Mouse (Mus musculus) kidney, adult 11 months (tissue): ENCODE results near the gene Ccdc148.

Experiments
- DNase-seq: peaks from one replicate; pipeline ENCODE4 v3.0.0; 2022

The Ccdc148 gene

DNA sequence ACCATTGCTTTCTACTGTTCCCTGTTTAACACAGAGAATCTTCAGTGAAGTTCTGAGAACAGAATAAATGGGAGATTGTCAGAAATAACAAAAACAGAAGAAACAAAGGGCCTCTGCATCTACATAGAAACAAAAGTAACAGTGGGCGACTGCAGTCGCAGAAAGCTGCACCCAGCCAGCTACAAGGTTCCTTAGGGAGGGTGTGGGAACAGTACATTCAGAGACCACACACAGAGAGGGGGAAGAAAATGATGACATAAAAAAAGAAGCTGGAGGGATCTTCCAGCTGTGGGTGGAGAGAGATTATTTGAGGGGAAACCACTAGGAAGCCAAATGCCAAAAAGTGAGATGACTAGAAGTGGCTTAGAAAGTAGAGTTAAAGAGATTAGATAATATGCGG lies 280.6 kb downstream of the Ccdc148 start:
- DNase-seq = no peak

DNA sequence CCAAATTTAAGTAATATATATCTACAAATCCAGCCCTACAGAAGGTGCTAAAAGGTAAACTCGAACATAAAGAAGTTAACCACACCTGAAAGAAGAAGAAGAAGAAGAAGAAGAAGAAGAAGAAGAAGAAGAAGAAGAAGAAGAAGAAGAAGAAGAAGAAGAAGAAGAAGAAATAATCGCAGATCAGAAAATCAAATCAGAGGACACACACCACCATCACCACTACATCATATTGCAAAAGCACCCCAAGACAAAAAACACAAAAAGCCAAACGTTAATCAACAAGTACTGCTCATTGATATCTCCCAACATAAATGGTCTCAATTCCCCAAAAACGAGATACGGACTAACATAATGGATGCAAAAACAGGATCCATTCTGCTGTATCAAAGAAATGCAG lies 301.3 kb downstream of the Ccdc148 start, which contains the start of gene Gm11099:
Gene Gm11099 (plus strand): TSS at position 301 of the 400 bp plus-strand sequence.
- DNase-seq = no peak

DNA sequence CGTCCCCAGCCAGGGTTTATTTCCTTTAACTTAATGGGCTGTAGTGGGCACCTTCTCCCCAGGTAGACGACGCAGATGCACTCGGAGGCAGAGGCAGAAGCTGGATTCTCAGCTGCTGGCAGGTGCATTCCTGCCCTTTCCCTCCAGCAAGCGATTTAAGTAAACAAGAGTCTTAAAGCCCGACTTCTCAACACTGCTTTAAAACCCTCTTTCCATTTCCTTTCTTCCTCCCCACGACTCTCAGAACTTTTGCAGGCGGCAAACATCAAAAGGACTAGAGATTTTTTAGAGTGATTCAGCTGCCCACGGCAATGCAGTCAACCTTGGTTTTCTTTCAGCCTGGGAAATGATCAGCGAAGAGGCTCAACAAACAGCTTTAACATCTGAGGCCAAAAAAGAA lies 316.0 kb downstream of the Ccdc148 start:
- no peak for DNase-seq

DNA sequence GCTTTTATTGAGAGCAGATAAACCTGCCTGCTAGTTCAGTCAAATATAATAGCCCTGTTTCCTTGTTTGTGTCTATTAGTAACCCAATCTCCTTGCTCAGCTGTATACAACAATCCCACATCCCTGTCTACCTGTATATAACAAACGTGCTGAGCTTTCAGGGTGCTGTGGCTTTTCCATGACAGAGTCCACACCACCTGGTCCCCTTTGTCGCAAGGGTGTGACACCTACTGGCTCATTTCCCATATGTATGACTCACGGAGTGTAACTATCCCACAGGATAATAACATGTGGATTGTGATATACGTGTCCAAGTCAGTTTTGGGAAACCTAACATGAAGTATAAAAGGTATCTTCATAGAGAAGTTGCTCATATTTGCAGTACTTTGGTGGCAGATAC lies 318.0 kb downstream of the Ccdc148 start:
- no peak for DNase-seq

DNA sequence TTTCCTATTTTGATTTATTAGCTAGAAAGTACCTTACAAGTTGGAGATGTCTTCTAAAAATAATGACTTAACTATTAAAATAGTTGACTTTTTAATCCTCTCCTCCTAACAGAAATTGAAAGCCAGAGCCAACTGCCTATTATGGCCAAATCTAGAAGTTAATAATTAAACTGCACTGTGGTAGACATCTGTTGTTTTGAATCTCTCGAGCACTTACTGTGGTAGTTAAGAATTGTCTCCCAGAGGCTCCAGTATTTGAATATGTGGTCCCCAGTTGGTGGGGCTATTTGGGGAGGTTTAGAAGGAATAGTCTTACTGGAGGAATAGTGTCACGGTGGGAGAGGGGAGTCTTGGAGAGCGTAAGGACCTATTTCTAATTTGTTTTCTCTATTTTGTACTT lies 319.5 kb downstream of the Ccdc148 start:
- DNase-seq = peak; percentile 48

DNA sequence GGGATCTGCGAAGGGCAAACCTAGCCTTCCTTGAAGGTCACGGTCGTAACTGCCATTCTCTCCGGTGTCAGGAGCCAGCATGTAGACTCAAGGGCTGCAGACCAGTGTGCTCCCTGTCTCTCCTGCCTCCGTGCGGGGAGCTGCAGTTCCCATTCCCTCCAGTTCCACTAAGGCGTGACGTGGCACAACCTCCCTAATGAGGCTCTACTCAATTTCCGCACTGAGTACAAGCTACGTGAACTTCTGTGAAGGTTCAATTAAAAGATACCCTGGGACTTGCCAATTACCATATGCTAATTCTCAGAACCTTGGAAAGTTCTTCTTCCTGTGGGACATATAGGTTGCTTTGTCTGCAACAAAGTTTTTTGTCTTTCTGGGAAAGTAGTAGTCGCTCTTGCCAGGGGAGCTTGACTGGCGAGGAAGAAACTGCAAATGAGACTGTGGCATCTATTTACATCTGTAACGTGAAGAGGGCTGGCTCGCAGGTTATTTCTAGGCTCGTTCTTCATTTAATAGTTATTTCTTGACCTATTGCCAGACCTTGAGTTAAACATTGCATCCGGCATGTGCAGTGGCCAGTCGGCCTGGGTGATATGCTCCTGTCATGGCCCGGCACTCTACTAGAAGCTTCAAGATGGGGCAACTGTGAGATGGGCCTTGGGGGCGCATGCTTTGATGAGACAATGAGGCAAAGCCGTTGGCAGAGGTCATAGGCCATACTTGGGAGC lies 328.1 kb downstream of the Ccdc148 start:
- DNase-seq = peak; percentile 69

DNA sequence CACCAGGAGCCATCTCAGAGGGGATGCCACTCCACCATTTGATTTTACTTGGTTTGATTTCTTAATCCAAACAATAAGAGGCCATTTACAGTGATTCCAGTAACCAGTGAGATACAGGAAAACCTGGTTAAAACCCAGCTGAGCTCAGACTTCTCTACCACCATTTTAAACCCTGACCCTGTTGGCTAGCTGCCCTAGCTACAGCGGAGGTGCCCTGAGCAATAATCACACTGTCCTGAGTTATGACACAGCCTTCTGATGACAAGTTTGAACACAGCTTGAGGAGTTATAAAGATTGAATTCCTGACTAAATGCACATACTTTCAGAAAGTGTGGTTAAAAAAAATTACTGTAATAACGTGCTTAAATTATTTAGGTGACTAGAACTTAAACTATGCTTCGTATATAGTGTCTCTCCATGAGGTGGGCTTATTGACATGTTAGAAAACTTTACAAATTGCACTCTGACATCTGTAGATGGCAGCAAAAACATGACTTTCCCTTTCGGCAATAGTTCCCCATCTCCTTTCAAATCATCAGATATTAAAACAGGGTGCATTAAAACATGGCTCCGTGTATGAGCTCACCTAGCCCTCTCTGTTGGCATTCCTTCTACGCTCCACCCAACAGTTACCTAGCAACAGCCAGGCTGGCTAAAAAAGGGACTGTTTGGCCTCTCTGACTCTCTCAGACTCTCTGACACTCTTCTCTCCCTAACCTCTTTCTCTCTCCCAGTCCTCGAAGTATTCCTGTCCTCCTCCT lies 330.3 kb downstream of the Ccdc148 start:
- DNase-seq = peak; percentile 71

DNA sequence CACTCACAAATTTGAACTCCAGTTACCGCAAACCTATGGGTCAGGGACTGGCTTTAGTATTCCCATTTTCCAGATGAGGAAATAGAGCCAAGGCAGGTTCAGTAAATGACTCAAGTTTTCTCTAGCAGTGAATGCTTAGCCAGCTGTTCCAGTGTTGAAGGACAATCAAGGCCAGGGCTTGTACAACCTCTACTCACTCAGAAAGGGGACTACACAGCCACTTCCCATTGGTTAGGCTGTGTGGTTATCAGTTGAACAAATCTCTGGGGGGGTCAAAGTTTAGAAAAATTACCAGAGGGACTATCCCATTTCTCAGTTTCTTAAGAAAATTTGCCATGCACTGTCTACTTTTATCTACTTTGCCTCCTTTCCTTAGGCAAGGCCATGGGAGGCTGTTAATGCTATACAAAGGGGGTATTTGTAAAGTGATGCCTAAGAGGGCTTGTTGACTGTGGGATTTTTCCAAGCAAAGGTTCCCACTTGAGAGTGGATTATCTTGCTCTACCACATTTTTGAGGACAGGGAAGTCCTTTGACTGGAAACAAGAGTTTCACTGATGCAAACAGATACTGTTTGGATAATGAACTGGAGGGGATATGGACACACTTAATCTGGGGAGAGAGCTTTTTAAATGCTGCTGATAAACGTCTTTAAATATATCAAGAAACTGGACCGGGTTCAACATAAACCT lies 331.4 kb downstream of the Ccdc148 start:
- no peak for DNase-seq

DNA sequence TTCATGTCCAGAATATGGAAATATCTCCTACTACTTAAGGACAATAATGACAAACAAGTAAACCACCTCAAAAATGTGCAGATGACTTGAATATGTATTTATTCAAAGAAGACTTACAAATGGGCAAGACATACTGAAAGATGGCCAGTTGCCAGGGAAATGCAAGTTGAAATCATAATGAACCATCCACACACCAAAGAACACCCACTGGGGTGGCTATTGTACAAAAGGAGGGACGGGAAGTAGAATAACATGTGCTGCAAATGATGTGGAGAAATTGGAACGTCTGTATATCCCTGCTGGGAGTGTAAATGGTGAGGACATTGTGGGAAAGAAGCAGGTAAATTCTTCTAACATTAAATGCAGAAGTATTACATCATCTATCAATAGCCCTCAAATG lies 347.5 kb downstream of the Ccdc148 start:
- no peak for DNase-seq

DNA sequence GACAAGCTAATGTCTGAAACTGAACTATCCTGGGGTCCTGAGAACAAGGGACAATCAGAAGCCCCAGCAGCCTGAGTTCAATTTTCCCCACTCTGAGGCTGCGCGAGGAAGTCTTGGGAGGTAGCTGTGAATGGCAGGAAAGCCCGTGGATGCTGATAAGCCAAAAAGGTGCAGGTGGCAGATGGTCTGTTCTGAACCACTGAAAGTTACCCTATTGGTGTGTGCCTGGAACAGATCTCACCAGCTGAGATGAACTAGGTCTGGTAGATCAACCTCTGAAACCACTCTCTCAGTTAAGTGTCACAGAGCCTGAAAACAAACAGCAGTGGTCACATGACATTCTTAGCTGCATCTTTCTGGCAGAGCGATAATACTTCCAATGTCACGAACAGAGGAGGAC lies 360.9 kb downstream of the Ccdc148 start:
- no peak for DNase-seq

DNA sequence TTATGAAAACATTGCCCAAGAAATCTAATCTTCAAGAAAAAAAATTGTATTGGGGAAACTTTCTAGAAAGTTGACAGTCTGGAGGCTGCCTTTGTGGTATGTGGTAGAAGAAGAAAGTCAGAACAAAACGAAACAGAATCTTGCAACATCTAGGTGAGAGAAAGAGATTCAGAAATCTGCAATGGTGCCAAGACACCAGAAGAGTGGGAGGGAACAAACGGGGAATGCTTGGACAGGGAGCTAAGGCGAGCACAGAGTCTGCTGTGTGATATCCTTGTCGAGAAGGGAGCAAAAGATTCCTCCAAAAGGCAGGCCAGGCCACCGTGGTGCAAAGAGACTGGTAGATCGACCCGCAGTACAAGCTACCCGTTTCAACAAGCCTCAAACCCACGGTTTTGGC lies 361.4 kb downstream of the Ccdc148 start:
- DNase-seq = no peak

DNA sequence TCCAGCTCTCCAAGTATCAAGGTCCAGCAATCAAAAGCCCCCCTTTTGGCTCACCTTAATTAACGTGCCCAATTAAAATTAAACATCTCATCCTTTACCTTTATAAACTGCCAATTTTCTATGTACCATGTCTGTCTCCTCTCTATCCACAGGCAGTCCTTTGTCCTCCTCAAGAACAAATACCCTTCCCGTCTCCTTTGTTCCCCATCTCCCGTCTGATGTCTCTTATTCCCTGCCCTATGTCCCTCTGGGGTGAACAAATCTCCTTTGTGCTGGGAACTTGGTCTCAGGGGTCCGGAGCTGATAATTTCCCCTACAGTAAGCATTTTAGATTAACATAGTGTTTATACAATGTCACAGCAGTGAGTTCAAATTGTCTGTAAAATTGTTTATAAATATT lies 363.0 kb downstream of the Ccdc148 start:
- no peak for DNase-seq

DNA sequence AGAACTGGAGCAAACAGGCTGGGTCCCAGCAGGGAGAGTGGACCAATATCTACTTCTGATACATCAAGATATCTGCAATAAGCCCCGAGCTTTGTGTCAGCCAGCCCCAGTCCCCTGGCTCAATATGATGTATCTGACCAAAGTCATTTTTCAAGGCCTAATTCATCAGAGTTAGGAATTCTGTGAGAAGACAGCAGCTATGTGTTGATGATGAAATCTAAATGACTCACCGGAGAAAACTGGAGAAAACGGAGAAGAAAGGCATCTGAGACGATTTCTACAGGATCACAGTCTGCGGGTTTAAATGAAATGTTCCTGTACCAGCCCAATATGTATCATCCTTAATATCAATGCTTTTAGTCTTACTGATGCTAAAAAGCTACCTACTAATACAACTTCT lies 365.1 kb downstream of the Ccdc148 start:
- no peak for DNase-seq

DNA sequence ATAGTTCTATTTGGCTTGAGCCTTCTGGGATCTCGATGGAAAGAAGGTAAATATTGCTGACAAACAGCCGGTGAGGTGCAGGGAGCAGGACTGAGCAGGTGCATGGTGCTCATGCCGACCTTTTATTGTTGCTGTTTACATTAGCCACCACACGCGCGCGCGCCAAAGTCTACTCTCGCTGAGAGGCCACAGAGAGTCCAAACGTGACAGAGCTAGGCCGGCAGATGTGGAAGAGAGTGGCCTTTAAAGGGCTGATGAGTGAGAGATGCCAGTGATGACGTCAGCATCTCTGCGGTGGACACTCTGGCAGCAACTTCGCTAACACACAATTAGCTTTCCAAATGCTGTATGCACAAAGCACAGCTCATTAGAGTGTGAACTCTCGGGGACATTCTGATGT lies 366.0 kb downstream of the Ccdc148 start:
- DNase-seq = no peak

DNA sequence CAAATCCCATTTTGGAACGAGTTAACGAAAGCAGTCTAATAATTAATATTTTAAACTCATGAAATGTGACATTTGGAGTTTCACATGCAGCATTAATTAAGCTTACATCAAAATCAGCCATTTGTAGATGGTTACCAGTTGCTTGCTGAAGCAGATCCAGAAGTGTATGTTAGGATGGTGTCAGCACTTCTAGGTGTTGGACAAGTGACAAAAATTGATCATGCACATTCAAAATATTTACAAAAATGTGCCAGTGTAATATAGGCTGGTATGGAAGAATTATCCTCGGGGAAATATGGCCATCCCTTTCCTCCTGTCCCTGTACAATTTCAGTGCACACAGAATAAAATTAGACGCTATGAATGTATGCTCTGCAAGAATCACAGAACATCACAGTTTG lies 370.1 kb downstream of the Ccdc148 start:
- DNase-seq = no peak

DNA sequence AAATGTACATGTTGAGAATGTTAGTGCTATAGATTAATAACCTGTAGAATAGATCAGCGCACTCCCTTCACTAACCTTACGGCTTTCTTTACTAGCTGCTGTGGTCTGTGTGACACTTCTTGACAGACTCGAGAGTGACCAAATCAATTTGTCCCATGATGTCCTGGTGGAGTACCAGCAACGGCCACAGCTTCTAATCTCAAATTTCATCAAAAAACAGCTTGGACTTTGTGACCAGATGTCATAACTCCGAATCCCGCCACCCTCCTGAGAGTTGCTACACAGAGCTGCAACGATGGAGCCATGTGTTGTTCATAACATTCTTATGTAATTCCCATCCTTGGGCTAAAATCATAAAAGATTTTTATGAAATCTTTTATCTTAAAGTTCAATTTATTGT lies 370.5 kb downstream of the Ccdc148 start:
- DNase-seq = no peak

DNA sequence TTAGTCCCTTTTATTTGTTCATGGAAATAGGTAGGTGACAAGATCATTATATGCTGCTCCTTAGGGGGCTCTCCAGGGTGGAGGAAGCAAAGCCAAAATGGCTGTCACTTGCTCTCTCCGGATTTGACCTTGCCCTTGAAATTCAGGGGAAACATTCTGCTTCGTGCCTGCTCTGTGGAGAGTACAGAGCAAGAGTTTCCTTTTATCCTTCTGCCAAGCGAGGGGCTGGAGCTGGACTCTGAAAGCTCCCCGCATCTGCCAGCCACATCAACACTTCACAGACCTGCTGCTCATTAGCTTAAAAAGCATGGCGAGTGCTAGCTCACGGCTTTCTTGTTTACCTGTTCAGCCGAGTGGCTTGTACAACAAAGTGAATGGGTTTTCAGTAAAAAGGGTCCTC lies 373.1 kb downstream of the Ccdc148 start:
- no peak for DNase-seq

DNA sequence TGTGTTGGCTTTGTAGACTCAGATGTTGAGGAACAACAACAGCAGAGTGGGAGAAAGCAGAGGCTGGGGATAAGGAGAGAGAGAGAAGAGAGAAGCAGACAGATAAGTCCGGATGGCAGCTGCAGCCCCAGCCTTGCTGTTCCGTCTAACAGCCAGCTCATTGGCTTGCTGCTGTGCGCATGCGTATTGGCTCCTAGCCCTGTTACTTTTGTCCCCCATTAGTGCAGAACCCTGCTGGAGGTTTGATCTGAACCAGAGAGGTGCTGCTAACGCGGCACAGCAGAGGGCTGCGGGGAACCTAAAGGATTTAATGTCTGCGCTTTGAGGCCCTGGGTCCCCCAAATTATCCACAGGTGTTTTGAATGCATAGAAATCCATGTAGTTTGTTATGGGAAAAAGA lies 373.8 kb downstream of the Ccdc148 start:
- no peak for DNase-seq

DNA sequence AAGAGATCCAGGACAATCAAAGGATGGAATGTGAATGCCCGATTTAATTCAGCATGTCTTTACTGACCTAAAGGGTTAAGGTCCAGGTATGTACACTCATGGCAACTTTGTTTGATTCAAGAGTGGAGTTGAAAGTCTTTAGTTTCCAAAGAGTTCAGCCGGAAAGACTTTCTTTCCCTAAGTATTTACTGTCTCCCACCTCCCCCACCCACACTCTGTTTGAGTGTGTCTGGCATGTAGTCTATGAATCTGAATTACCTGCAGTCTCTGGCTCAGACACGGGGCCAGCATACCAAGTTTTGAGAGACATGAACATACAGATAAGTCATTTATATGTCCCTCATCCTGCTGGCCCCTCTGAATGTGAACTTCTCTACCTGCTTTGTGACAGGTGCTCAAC lies 374.3 kb downstream of the Ccdc148 start:
- no peak for DNase-seq

DNA sequence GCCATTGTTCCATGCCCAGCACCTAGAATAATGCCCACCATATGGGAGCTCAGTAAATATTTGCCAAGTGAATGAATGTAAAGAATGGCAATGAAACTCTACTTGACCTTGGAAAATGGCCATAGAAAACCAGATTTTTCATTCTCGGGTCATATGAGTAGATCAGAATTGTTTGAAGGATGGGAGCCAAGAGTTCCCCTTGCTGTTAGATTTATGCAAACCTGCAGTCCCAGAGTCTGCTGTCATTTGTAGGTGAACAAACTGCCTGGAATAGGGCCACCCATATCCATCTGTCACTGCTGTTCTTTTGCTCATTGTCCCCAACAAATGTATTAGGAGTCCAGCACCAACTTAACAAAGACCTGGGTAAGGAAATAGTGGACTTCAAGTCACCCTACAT lies 377.0 kb downstream of the Ccdc148 start:
- DNase-seq = no peak

DNA sequence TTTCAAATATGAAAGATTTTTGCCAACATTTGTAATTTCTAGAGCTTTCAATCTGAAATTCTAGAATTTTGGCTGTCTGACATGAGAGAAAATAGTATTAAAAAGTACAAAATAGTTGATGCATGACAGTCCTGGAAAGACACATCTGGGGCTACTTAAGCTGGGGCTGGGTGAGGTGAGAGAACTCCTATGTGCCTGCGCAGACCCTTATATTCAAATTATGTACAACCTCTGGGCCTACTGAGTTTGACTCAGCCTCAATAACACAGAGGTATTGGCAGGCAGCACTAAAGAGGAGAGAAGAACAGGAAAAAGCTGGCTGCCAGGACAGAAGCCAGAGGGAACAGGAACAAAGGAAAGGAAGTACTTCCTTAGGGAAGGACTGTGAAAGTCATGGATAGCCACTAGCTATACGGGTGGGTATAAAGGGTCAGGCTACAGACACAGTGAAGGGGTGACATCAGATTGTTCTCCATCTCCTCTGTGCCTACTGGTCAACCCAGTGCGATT lies 381.4 kb downstream of the Ccdc148 start:
- no peak for DNase-seq

DNA sequence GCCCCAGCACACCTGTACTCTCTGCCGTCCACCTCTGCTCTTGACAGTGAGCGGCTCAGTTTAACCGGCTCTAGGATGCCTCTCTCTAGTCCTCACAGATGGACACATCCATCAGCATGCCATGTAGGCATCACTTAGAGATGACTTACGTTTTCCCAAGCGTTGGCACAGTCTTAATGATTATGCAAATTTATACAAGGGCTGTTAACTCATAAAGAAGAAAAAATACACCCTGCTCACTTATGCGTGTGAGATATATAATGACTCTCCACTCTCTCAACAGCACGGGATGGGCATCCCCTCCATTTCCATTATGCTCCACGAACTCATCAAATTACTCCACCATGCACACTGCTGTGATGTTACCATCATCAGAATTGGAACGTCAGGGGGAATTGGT lies 386.6 kb downstream of the Ccdc148 start:
- no peak for DNase-seq
